Mouse (Mus musculus) lung, embryonic 16.5 days (tissue): ENCODE results near the gene Selenom. TPM values are rescaled to one million over a fixed set of nuclear protein-coding genes. Genes with fewer than 3 reads are reported as not detected.

Experiments used
- ATAC-seq: fragments of 200-750 bp; cut with Nextera tagmentation; 2 replicates; pipeline ENCODE4 v1.8.0; 2017; ENCODE audit warnings: low read depth, mild to moderate bottlenecking, moderate library complexity
- H3K27ac ChIP-seq: fragments of 300-500 bp; sonication (generic); 2 replicates; pipeline ENCODE4 v1.5.1; 2014; ENCODE audit warnings: mild to moderate bottlenecking, control low read depth, low read length
- H3K27me3 ChIP-seq: fragments of 300-500 bp; sonication (generic); 2 replicates; pipeline ENCODE4 v1.6.1; 2014; ENCODE audit warnings: low read depth, low read length, mixed read lengths; ENCODE audit not compliant: control insufficient read depth, insufficient read depth
- H3K36me3 ChIP-seq: fragments of 300-500 bp; sonication (generic); 2 replicates; pipeline ENCODE4 v1.6.1; 2014; ENCODE audit warnings: low read length; ENCODE audit not compliant: control insufficient read depth, insufficient read depth
- H3K4me1 ChIP-seq: fragments of 300-500 bp; sonication (generic); replicated peaks from 2 replicates; pipeline ENCODE4 v1.6.1; 2014; ENCODE audit warnings: low read length, mixed read lengths; ENCODE audit not compliant: control insufficient read depth, insufficient read depth
- H3K4me2 ChIP-seq: fragments of 300-500 bp; sonication (generic); 2 replicates; pipeline ENCODE4 v1.6.1; 2014; ENCODE audit warnings: low read depth, low read length, control low read depth
- H3K4me3 ChIP-seq: fragments of 300-500 bp; sonication (generic); 2 replicates; pipeline ENCODE4 v1.5.1; 2014; ENCODE audit warnings: mild to moderate bottlenecking, low read length, control low read depth
- H3K9ac ChIP-seq: fragments of 300-500 bp; sonication (generic); 2 replicates; pipeline ENCODE4 v1.6.1; 2014; ENCODE audit warnings: low read length, control low read depth
- H3K9me3 ChIP-seq: fragments of 300-500 bp; sonication (generic); 2 replicates; pipeline ENCODE4 v1.6.1; 2016; ENCODE audit warnings: low read length; ENCODE audit not compliant: control insufficient read depth
- WGBS: fragments of 180-500 bp; shearing (Covaris S2); extraction: QIAGEN DNeasy Blood & Tissue Kit; methylation state at CpG from one replicate; pipeline ENCODE4 v1.1.7; 2014; 5-methylcytosine and 5-hydroxymethylcytosine counted together
- polyA plus RNA-seq: library from polyadenylated mRNA; unstranded; fragments of >200 nt; fragmentation: Nextera tagmentation; extraction: Ambion mirVana; gene quantifications from 2 replicates; pipeline ENCODE4 v1.2.1, GENCODE M21; 2015

Gene Selenom
- polyA plus RNA-seq, 1 experiment from 2014 or later, result 116 TPM

GRCm38 (mm10) chr11:3526979-3527738 lies 12.7 kb downstream of the Selenom start:
- WGBS, result 89% methylated on average over 24 of the region's 24 CpGs
- Histone ChIP-seq H3K27me3 (no peaks in the 10 kb centered on the region), H3K4me2 (no peak overlapping the region), H3K9ac (no peak overlapping the region), H3K4me1 (no peaks in the 10 kb centered on the region), H3K9me3 (no peaks in the 10 kb centered on the region), H3K36me3 (peaks cover 78% of the 10 kb centered on the region), H3K4me3 (no peak overlapping the region), H3K27ac (no peak overlapping the region)
- ATAC-seq, result no peak

GRCm38 (mm10) chr11:3527766-3528165 lies 13.3 kb downstream of the Selenom start:
- Histone ChIP-seq H3K27ac (no peak overlapping the region), H3K4me2 (no peak overlapping the region), H3K4me1 (no peaks in the 10 kb centered on the region), H3K36me3 (peaks cover 78% of the 10 kb centered on the region), H3K27me3 (no peaks in the 10 kb centered on the region), H3K9me3 (no peaks in the 10 kb centered on the region), H3K4me3 (no peak overlapping the region), H3K9ac (no peak overlapping the region)
- WGBS, result 81% methylated on average over 8 of the region's 8 CpGs
- ATAC-seq, result no peak

GRCm38 (mm10) chr11:3528208-3528607 lies 13.7 kb downstream of the Selenom start:
- no peaks in the 10 kb centered on the region for H3K9me3 ChIP-seq
- no peaks in the 10 kb centered on the region for H3K27me3 ChIP-seq
- no peak overlapping the region for H3K27ac ChIP-seq
- peaks cover 78% of the 10 kb centered on the region for H3K36me3 ChIP-seq
- ATAC-seq, result no peak
- no peak overlapping the region for H3K4me3 ChIP-seq
- H3K4me2 ChIP-seq, result no peak overlapping the region
- H3K9ac ChIP-seq, result no peak overlapping the region
- H3K4me1 ChIP-seq, result no peaks in the 10 kb centered on the region
- 89% methylated on average over 6 of the region's 6 CpGs for WGBS

GRCm38 (mm10) chr11:3529476-3530252 lies 15.2 kb downstream of the Selenom start:
- no peaks in the 10 kb centered on the region for H3K9me3 ChIP-seq
- no peak overlapping the region for H3K9ac ChIP-seq
- H3K4me1 ChIP-seq, result peaks cover under 1% of the 10 kb centered on the region; the same call in 1 of the 2 replicates
- no peak overlapping the region for H3K4me2 ChIP-seq
- no peak overlapping the region for H3K27ac ChIP-seq
- H3K36me3 ChIP-seq, result peaks cover 72% of the 10 kb centered on the region
- no peaks in the 10 kb centered on the region for H3K27me3 ChIP-seq
- 73% methylated on average over 20 of the region's 20 CpGs for WGBS
- H3K4me3 ChIP-seq, result no peak overlapping the region
- 0 out of 2 replicates have a peak, but pooled peaks have one; percentile 10 for ATAC-seq

- ATAC-seq, result no peak
- H3K36me3 ChIP-seq, result peaks cover 65% of the 10 kb centered on the region
- H3K4me1 ChIP-seq, result peaks cover 7% of the 10 kb centered on the region
- no peak overlapping the region for H3K9ac ChIP-seq
- 94% methylated on average over 3 of the region's 3 CpGs for WGBS
- H3K9me3 ChIP-seq, result no peaks in the 10 kb centered on the region
- H3K27me3 ChIP-seq, result no peaks in the 10 kb centered on the region
- H3K4me2 ChIP-seq, result no peak overlapping the region
- H3K4me3 ChIP-seq, result no peak overlapping the region
- no peak overlapping the region for H3K27ac ChIP-seq
Measured at GRCm38 (mm10) chr11:3530731-3531130, 16.2 kb downstream of the Selenom start.

GRCm38 (mm10) chr11:3531634-3532033 lies 17.1 kb downstream of the Selenom start:
- H3K27me3 ChIP-seq, result no peaks in the 10 kb centered on the region
- ATAC-seq, result no peak
- H3K36me3 ChIP-seq, result peaks cover 57% of the 10 kb centered on the region
- 82% methylated on average over 6 of the region's 6 CpGs for WGBS
- H3K4me2 ChIP-seq, result no peak overlapping the region
- no peaks in the 10 kb centered on the region for H3K9me3 ChIP-seq
- no peak overlapping the region for H3K4me3 ChIP-seq
- no peak overlapping the region for H3K27ac ChIP-seq
- peaks cover 16% of the 10 kb centered on the region for H3K4me1 ChIP-seq
- H3K9ac ChIP-seq, result no peak overlapping the region

- no peak for ATAC-seq
- Histone ChIP-seq H3K27me3 (no peaks in the 10 kb centered on the region), H3K27ac (no peak overlapping the region), H3K4me2 (no peak overlapping the region), H3K9ac (no peak overlapping the region), H3K9me3 (no peaks in the 10 kb centered on the region), H3K4me1 (peaks cover 23% of the 10 kb centered on the region), H3K36me3 (peaks cover 52% of the 10 kb centered on the region), H3K4me3 (no peak overlapping the region)
- WGBS, result 85% methylated on average over 16 of the region's 16 CpGs
Measured at GRCm38 (mm10) chr11:3532101-3532931, 17.8 kb downstream of the Selenom start.

GRCm38 (mm10) chr11:3533406-3533932 lies 19.0 kb downstream of the Selenom start:
- Histone ChIP-seq H3K27me3 (no peaks in the 10 kb centered on the region), H3K27ac (no peak overlapping the region), H3K9me3 (no peaks in the 10 kb centered on the region), H3K4me2 (no peak overlapping the region), H3K9ac (no peak overlapping the region), H3K36me3 (peaks cover 50% of the 10 kb centered on the region), H3K4me1 (peaks cover 33% of the 10 kb centered on the region), H3K4me3 (no peak overlapping the region)
- 88% methylated on average over 17 of the region's 17 CpGs for WGBS
- ATAC-seq, result no peak
